Mouse (Mus musculus): ENCODE measurements at regions not wholly inside any gene's neighbourhood (a gene's known extent, or its start where the extent isn't known, plus 50 kb on each side); places are given as distances from the start of the nearest gene placed in this dataset.

DNA sequence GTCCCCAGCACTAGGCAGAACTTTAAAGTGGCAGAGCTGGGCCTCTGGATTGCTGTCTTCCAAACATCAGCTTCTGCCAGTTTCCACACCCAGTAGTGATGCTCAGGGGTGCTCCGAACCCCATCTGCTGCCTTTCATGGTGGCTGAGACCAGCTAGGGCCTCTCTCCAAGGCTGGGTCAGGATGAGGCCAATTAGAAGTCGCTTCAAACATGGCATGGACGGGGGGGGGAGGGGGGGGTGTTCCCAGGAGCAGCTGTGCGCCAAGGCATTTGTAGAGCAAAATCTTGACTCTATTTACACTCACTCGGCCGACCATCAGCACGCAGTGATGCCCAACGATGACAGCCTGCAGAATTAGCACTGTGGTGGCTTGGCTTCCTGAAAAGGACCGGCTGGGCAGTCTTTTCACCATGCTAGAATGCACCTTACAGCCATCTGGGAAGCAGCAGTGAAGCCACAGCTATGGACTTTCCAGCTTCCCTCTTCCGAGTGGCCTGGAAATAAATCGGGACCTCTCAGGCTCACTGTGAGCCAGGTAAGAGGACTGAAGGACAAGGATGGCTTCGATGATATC lies 73.7 kb upstream of the Msx1 start:
- DNase-seq (ENCODE audit: low read depth, low spot score), result no peak

DNA sequence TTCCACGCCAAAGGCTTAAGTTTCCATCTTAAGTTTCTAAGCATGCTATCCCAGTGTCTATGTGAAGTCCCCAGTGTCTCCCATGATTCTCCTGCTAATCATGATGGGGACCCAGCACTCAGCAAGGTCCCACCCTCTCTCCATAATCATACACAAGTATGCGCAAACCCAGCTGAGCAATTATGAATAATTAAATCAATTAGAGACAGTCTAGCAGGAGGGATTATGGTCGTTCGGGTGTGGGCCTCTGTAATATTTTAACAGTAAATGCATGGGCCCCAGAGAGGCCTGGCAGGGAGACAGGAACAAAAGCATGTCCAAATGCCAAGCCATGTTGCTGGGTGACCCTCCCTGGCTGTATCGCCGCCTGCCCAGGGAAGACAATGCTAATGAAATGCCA lies 73.1 kb upstream of the Msx1 start:
- no peak for DNase-seq (ENCODE audit: low read depth, low spot score)

DNA sequence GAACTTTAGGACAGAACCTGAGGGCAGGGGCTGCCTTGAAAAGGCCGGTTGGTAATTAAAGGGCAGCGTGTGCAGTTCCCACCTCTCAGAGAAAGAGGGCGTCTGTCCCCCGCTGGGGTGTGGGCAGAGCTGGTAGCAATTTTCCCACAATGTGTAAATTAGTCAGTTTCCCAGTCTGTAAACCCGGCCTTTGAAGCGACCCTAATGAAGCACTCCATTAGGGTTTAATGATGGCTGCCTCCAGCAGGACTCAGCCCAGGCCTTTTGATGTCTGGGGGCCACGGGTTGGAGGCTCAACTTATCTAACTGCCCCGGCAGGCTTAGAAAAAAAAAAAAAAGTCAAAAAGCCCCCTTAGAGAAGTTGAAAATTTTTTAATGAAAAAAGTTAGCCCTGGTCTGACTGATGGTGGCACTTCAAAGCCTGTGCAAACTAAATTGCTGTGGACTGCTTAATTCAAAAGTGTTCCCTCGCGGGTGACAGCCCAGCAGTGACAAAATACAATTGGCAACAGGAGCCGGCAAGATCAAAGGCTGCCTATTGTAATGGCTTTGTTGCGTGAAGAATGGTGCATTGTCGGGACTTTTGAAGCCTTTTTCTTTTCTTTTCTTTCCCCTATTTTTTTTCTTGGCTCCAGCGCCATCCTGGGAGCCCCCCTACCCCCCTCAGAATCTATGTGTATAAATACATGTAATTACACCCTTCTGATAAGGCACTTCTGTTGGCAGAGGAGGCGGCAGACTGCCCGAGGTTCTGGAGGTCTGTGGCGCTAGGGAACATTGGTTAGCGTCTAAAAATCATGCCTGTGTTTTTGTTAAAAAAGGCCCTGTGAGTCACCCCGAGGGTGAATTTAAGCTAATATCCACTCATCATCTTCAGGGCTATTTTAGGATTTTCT lies 71.3 kb upstream of the Msx1 start:
- peak; percentile 43 for DNase-seq (ENCODE audit: low read depth, low spot score)

DNA sequence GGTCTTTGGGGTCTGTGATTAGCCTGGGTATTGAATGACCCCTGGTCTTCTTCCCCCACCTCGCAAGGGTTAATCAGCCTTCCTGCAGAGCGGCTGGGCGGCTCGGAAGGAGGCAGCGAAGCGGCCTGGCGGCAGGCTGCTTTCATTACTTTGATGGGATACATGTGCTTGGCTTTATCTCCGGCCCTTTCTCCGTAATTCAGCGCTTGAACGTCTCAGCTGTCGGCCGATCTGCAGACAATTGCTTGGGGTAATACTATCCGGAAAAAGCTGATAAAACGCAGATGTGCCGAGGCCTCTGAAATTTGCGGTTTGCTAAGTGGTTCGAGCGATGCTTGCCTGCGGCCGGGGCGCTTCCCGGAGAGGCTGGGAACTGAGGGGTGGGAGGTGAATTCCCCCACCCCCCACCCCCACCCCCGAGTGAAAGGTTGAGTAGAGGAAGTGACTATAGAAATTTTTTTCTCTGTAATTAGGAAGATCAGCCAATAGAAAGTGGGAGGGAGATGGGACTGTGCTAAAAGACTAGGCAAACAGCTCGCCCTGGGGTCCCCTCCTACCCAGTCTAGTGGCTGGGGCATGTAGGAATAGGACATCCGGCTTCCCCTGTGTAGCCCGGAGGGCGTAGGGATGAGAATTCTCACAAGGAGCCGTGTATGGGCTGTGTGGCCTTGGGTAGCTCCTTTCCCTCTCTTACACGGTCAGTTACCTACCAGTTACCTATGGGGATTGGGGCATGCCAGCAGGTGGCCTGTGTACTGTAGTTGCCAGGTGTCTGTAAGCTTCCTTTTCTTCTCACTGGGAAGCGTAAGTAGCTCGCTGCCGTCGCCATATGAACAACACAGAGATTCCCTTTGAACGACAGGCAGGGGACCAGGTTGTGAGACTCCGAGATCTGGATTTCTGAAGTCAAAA lies 69.5 kb upstream of the Msx1 start:
- DNase-seq (ENCODE audit: low read depth, low spot score), result no peak

DNA sequence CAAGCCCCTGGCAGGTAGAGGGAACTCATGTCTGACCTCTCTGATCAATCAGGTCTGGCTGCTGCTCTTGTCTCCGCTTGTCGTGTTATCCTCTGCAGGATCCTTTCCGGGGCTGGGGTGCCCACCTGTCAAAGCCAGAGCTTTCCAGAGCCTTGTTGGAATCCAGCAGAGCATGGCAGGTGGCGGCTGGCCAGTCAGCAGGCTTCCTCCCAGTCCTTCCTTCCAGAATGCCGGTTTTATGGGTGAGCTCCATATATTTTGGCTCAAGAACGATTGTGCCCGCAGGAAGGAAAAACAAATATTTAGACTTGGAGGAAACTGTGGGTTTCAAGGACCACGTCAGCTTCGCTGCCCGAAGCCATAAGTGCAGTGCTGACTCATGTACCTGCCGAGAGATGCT lies 66.3 kb upstream of the Msx1 start:
- no peak for DNase-seq (ENCODE audit: low read depth, low spot score)

DNA sequence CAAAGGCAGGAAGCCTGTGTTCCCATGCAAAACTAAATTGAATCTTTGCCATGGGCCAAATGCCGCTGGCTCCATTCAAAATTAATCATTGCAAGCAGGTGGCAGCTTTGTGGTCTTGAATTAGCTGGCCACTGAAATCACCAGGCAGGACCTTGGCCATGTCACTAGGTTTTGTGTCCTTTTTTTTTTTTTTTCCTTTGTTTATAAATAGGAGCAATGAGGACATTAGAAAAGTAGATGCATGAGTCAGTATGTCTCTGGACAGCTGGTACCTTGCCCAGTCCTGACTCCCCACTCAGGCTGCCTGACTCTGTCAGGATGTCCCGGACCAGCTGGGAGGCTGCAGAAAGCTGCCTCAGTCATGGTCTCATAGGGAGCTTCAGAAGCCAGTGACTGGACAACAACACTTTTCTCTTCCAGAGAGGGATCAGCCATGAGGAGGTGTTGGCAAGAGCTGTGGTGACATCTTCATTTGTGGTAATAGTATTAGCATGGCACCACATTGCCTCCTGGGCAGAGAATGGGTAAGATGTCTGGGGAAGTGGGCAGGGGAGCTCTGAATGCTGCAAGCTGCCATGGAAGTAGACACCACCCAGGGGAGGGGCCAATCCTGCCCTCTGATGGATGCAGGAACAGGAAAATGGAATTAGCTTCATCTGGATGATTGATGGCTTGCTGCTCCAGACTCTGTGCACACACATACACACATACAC lies 55.4 kb upstream of the Msx1 start:
- peak; percentile 28 for DNase-seq (ENCODE audit: low read depth, low spot score)

DNA sequence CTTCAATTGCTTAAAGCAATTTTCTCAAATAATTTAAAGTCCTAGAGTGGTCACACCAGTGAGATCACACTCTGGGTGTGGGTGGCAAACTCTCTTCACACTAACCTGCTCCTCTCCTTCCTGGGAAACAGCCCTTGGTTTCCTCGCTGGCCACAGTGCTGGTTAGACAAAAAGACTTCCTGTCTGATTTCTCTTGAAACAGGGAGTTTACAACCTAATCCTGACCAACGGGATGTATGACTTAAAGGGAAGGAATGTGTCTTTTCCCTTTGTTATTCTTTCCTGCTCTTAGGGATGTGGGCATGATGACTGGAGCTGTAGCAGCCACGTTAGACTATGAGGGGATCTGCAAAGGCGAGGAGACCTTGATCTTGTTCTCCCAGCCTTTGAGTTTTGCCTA lies 51.9 kb upstream of the Msx1 start:
- no peak for DNase-seq (ENCODE audit: low read depth, low spot score)

DNA sequence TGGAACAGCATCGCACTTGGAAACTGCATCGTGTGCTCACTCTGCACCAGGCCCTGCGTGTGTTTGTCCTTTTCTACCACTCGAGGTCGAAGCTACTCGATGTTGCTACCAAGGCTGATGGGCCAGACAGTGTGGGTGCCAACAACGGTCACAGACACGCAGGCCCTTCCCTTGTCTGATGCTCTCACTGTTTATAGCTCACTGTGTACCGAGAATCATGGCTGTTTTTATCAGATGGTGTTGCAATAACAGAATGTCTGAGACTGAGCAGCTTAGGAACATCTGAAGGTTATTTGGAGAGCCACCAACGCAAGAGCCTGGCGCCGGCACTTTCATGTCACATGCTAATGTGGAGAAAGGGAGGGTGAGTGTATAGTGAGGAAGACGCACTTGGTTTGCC lies 51.1 kb upstream of the Msx1 start:
- DNase-seq (ENCODE audit: low read depth, low spot score), result peak; percentile 47

DNA sequence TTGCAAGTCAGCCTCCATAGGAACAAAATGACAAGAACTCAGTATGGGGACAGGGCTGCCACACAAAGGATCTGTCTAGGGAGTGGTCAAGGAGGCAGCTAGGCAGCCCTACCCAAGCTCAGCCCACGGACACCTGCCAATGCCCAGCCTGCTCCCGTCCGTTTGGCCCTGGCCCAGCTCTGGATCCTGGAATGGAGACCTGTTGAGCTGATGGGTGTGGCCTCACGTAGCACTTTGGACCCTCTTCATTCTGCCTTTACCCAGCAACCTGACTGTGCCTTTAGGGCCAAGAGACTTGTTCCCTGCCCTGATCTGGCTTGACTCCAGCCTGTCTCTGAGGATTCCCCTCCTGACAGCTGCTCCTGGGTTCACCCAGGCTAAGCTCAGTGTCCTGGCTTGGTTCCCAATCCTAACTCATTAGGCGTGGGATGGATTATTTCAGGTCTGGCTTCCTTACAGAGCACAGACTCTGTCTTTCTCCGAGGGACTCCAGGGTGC lies 50.5 kb upstream of the Msx1 start:
- peak; percentile 41 for DNase-seq (ENCODE audit: low read depth, low spot score)
